Mouse (Mus musculus): ENCODE results near the gene Clic3.
A peak's percentile ranks its signal among the peaks of the same experiment; 100 is the strongest.

Gene Clic3

GRCm38 (mm10) chr2:25480541-25480940, 23.9 kb downstream of the Clic3 start:
- DNase-seq (ENCODE audit: low spot score), result no peak

- peak; percentile 58 for DNase-seq (ENCODE audit: low spot score)
These were observed 26.3 kb downstream of the Clic3 start for GRCm38 (mm10) chr2:25482969-25483368.

GRCm38 (mm10) chr2:25484901-25485647, 28.4 kb downstream of the Clic3 start:
- DNase-seq (ENCODE audit: low spot score), result no peak

- no peak for DNase-seq (ENCODE audit: low spot score)
These were observed 31.5 kb downstream of the Clic3 start for GRCm38 (mm10) chr2:25487965-25488670.

GRCm38 (mm10) chr2:25488671-25489068, 32.0 kb downstream of the Clic3 start:
- peak; percentile 61 for DNase-seq (ENCODE audit: low spot score)

GRCm38 (mm10) chr2:25492988-25493387, 36.4 kb downstream of the Clic3 start:
- DNase-seq (ENCODE audit: low spot score), result no peak

- no peak for DNase-seq (ENCODE audit: low spot score)
These were observed 36.9 kb downstream of the Clic3 start, which contains the start of gene Lcn12 for GRCm38 (mm10) chr2:25493476-25493961. Gene Lcn12, minus strand, starts transcription at chr2:25493911.

GRCm38 (mm10) chr2:25496462-25496861, 39.8 kb downstream of the Clic3 start:
- peak; percentile 66 for DNase-seq (ENCODE audit: low spot score)

- peak; percentile 48 for DNase-seq (ENCODE audit: low spot score)
These were observed 41.4 kb downstream of the Clic3 start for GRCm38 (mm10) chr2:25497846-25498575.

GRCm38 (mm10) chr2:25498622-25499478, 42.2 kb downstream of the Clic3 start:
- DNase-seq (ENCODE audit: low spot score), result no peak

- DNase-seq (ENCODE audit: low spot score), result no peak
These were observed 43.5 kb downstream of the Clic3 start for GRCm38 (mm10) chr2:25500071-25500575.

GRCm38 (mm10) chr2:25500576-25501405, 44.2 kb downstream of the Clic3 start, which contains the start of gene Fbxw5:
Gene Fbxw5, plus strand, starts transcription at chr2:25500750.
- peak; percentile 94 for DNase-seq (ENCODE audit: low spot score)

GRCm38 (mm10) chr2:25501593-25502486, 45.2 kb downstream of the Clic3 start, which contains the start of gene C8g:
Gene C8g, minus strand, starts transcription at chr2:25501719.
- DNase-seq (ENCODE audit: low spot score), result no peak

GRCm38 (mm10) chr2:25502726-25503125, 46.1 kb downstream of the Clic3 start:
- no peak for DNase-seq (ENCODE audit: low spot score)

- DNase-seq (ENCODE audit: low spot score), result no peak
These were observed 47.9 kb downstream of the Clic3 start for GRCm38 (mm10) chr2:25504538-25504937.

- no peak for DNase-seq (ENCODE audit: low spot score)
These were observed 48.4 kb downstream of the Clic3 start for GRCm38 (mm10) chr2:25505000-25505399.

- DNase-seq (ENCODE audit: low spot score), result no peak
These were observed 49.2 kb downstream of the Clic3 start for GRCm38 (mm10) chr2:25505860-25506259.

- DNase-seq (ENCODE audit: low spot score), result no peak
These were observed 50.3 kb downstream of the Clic3 start for GRCm38 (mm10) chr2:25506964-25507363.

All from adipocyte (in vitro differentiated cells).